Mouse (Mus musculus) forebrain, embryonic 12.5 days (tissue): Measurements from ENCODE around the gene Ptpn1. TPM values are rescaled to one million over a fixed set of nuclear protein-coding genes. Genes with fewer than 3 reads are reported as not detected.

Source experiments
- ATAC-seq: fragments of 200-750 bp; cut with Nextera tagmentation; 2 replicates; pipeline ENCODE4 v1.8.0; 2017; ENCODE audit warnings: moderate TSS enrichment; ENCODE audit not compliant: low FRiP score
- H3K27ac ChIP-seq: fragments of 300-500 bp; sonication (generic); 2 replicates; pipeline ENCODE4 v1.5.1; 2016; ENCODE audit warnings: mild to moderate bottlenecking
- H3K27me3 ChIP-seq: fragments of 300-500 bp; sonication (generic); 2 replicates; pipeline ENCODE4 v1.6.1; 2016; ENCODE audit warnings: mild to moderate bottlenecking
- H3K36me3 ChIP-seq: fragments of 300-500 bp; sonication (generic); replicated peaks from 2 replicates; pipeline ENCODE4 v1.6.1; 2016; ENCODE audit warnings: mild to moderate bottlenecking
- H3K4me1 ChIP-seq: fragments of 300-500 bp; sonication (generic); 2 replicates; pipeline ENCODE4 v1.6.1; 2016
- H3K4me2 ChIP-seq: fragments of 300-500 bp; sonication (generic); 2 replicates; pipeline ENCODE4 v1.6.1; 2016; ENCODE audit warnings: mild to moderate bottlenecking, moderate library complexity
- H3K4me3 ChIP-seq: fragments of 300-500 bp; sonication (generic); replicated peaks from 2 replicates; pipeline ENCODE4 v1.5.1; 2016; ENCODE audit warnings: mild to moderate bottlenecking
- H3K9ac ChIP-seq: fragments of 300-500 bp; sonication (generic); 2 replicates; pipeline ENCODE4 v1.6.1; 2016; ENCODE audit warnings: mild to moderate bottlenecking
- H3K9me3 ChIP-seq: fragments of 300-500 bp; sonication (generic); 2 replicates; pipeline ENCODE4 v1.6.1; 2016
- WGBS: fragments of 180-500 bp; shearing (Covaris S2); methylation state at CpG from one replicate; pipeline ENCODE4 v1.1.7; 2016; 5-methylcytosine and 5-hydroxymethylcytosine counted together
- polyA plus RNA-seq: library from polyadenylated mRNA; unstranded; fragments of >200 nt; fragmentation: Nextera tagmentation; extraction: Ambion mirVana; gene quantifications from 2 replicates; pipeline ENCODE4 v1.2.1, GENCODE M21; 2016

Gene Ptpn1
- polyA plus RNA-seq, 1 experiment from 2014 or later = 94.1 TPM

DNA sequence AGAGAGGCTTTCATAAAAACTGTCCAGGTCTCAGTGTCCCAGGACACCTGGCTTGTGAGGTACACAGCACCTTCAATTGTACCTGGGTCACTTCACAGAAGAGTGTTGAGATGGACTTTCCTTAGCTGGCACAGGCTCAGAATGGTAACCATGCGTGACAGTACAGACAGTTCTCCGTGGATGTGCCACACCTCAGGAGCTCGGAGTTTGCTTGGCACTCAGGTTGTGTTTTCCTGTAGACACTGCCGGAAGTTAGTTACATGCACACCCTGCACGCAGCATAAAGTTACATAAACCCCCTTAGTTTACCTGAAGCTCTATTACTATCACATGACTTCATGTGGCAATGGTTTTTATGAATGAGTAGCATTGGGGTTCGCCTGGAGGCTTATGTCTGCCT lies 18.8 kb downstream of the Ptpn1 start:
- Histone ChIP-seq H3K9ac (no peak overlapping the region), H3K36me3 (no peaks in the 10 kb centered on the region), H3K4me3 (no peak overlapping the region), H3K4me1 (peaks cover 13% of the 10 kb centered on the region; the same call in 1 of the 2 replicates), H3K4me2 (no peak overlapping the region), H3K27me3 (no peaks in the 10 kb centered on the region), H3K27ac (no peak overlapping the region), H3K9me3 (no peaks in the 10 kb centered on the region)
- no peak for ATAC-seq
- WGBS = 89% methylated on average over 6 of the region's 6 CpGs

DNA sequence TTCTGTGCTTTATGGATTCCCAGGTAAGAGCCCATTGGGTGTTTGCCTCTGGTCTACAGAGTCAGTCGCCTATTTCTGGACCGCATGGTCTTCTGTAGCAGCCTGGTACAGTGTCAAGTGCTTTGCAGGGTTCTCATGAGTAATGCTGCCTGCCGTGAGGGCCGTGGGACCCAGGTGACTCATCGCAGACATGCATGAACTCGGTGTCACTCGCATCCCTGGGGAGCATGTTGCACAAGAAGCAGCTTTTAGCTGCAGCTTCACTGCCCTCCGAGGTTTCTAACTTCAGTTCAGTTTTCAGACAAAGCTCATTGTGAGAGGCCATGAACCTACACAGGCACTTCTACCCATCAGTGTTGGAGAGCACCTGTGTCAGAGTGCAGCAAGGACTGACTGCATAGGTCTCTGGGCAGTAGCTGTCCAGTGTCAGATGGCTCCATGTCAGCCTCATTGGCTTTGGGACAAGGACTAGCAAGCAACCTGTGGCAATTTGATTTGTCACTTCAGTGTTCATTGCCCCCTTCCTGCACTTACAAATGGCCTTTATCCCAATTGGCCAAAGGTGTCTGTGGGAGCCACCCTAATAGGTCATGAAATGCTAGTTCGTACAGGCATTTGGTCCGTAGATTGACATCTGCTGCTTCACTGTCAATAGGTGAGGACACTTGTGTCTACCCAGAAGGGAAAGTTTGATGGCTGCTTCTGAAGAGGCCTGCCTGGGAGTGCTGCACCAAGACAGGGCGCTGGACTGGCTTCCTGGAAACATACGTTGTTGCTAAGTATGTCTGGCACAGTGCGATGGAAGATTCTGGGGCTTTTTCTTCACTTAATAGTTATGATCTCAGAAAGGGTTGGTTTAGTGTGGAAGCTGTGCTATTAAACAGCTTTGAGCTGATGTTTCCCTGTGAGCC lies 19.7 kb downstream of the Ptpn1 start:
- ATAC-seq = no peak
- Histone ChIP-seq H3K9me3 (no peaks in the 10 kb centered on the region), H3K4me1 (peaks cover 12% of the 10 kb centered on the region; the same call in 1 of the 2 replicates), H3K27ac (no peak overlapping the region), H3K4me2 (no peak overlapping the region), H3K27me3 (no peaks in the 10 kb centered on the region), H3K36me3 (no peaks in the 10 kb centered on the region), H3K9ac (no peak overlapping the region), H3K4me3 (no peak overlapping the region)
- WGBS = 93% methylated on average over 13 of the region's 13 CpGs

GRCm38 (mm10) chr2:167953819-167954218 lies 22.0 kb downstream of the Ptpn1 start:
- H3K4me3 ChIP-seq = no peak overlapping the region
- no peak overlapping the region for H3K9ac ChIP-seq
- no peaks in the 10 kb centered on the region for H3K9me3 ChIP-seq
- H3K27me3 ChIP-seq = no peaks in the 10 kb centered on the region
- H3K27ac ChIP-seq = no peak overlapping the region
- 90% methylated on average over 10 of the region's 10 CpGs for WGBS
- no peaks in the 10 kb centered on the region for H3K36me3 ChIP-seq
- H3K4me2 ChIP-seq = no peak overlapping the region
- H3K4me1 ChIP-seq = peaks cover under 1% of the 10 kb centered on the region; the same call in 1 of the 2 replicates
- no peak for ATAC-seq

DNA sequence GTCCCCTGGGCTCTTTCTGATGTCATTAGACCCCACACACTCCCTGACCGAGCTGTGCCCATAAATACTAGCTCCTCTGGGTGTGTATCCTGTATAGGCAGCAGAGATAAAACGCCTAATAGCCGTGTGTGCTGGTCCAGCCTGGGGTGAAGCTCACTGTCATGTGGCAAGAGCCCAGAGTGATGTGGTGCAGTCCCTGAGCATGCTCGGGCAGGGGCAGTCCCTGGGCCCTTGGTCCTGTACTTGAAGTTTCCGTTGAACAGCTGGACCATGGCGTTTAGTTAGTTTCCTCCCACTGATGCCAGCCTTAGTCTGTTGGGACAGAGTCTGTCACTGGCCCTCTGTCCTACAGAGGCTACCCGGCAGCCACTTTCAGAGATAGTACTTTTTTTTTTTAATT lies 23.1 kb downstream of the Ptpn1 start:
- Histone ChIP-seq H3K4me1 (peaks cover 6% of the 10 kb centered on the region; the same call in 1 of the 2 replicates), H3K4me3 (no peak overlapping the region), H3K27ac (no peak overlapping the region), H3K9me3 (no peaks in the 10 kb centered on the region), H3K27me3 (no peaks in the 10 kb centered on the region), H3K36me3 (no peaks in the 10 kb centered on the region), H3K9ac (no peak overlapping the region), H3K4me2 (no peak overlapping the region)
- ATAC-seq = no peak
- 85% methylated on average over 7 of the region's 7 CpGs for WGBS

DNA sequence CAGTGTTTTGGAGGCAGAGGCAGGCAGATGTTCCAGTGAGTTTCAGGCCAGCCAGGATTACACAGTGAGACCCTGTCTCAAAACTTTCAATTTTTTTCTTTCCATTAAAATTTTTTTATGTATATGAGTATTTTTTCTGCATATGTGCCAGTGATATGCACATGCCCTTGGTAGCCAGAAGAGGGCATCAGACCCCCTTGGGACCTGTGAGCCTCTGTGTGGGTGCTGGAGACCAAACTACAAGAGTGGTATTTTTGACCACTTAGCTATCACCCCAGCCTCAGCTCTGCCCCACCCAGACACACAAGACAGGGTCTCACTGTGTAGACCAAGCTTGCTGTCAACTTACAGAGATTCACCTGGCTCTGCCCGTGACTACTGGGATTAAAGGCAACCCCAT lies 25.7 kb downstream of the Ptpn1 start:
- no peak overlapping the region for H3K9ac ChIP-seq
- ATAC-seq = no peak
- no peak overlapping the region for H3K4me2 ChIP-seq
- WGBS = 100% methylated on average over 1 of the region's 1 CpGs
- no peak overlapping the region for H3K27ac ChIP-seq
- H3K4me1 ChIP-seq = peaks cover 6% of the 10 kb centered on the region; the same call in 1 of the 2 replicates
- H3K27me3 ChIP-seq = no peaks in the 10 kb centered on the region
- no peaks in the 10 kb centered on the region for H3K36me3 ChIP-seq
- H3K9me3 ChIP-seq = no peaks in the 10 kb centered on the region
- H3K4me3 ChIP-seq = no peak overlapping the region

GRCm38 (mm10) chr2:167958082-167958788 lies 26.4 kb downstream of the Ptpn1 start:
- Histone ChIP-seq H3K27ac (no peak overlapping the region), H3K4me3 (no peak overlapping the region), H3K36me3 (peaks cover under 1% of the 10 kb centered on the region; the same call in 1 of the 2 replicates), H3K4me2 (no peak overlapping the region), H3K9ac (no peak overlapping the region), H3K27me3 (no peaks in the 10 kb centered on the region), H3K4me1 (peaks cover 6% of the 10 kb centered on the region; the same call in 1 of the 2 replicates), H3K9me3 (no peaks in the 10 kb centered on the region)
- ATAC-seq = no peak
- WGBS = 72% methylated on average over 5 of the region's 5 CpGs

DNA sequence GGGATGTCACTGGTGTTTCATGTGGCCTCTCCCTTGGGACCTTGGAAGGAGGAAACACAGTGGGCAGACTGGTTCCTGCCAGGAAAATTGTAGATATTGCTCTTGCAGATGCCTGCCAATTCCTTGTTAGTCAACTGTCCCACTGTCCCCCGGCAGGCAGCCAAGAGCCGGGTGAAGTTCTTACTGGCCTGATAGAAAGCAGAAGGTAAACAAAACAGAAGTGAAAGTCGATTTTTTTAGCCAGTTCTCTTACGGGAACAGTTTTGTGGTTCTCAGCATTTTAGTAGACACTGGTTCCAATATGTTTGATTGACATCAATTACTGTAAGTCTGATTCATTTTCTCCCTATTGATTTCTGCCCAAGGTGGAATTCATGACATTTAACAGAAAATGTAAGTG lies 27.0 kb downstream of the Ptpn1 start:
- WGBS = 76% methylated on average over 4 of the region's 4 CpGs
- ATAC-seq = no peak
- peaks cover 6% of the 10 kb centered on the region; the same call in 1 of the 2 replicates for H3K4me1 ChIP-seq
- H3K9ac ChIP-seq = no peak overlapping the region
- no peak overlapping the region for H3K4me3 ChIP-seq
- no peak overlapping the region for H3K4me2 ChIP-seq
- peaks cover 6% of the 10 kb centered on the region for H3K36me3 ChIP-seq
- H3K9me3 ChIP-seq = no peaks in the 10 kb centered on the region
- H3K27ac ChIP-seq = no peak overlapping the region
- no peaks in the 10 kb centered on the region for H3K27me3 ChIP-seq

DNA sequence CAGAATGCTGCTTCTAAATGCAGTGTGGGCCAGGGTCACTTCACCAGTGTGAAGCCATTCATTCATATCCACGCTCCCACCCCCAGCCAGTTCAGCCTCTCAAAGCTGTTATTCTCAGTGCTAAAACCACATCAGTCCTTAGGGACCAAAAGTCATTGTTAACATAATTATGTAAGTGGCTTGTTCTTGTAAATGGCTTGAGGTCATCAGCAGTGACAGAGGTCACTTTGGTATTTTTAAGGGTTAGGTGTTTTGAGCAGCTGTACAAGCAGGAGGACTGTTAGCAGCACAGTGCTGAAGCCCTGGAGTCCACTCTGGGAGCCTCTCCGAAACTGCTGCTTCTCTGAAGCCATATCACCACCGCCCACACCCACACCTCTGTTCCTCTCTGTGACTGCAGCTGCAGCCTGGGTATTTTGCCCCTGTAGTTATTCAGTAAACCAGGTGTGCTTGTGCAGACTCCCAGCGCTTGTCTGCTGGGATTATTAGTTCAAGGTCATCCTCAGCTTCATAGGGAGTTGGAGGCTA lies 27.6 kb downstream of the Ptpn1 start:
- H3K36me3 ChIP-seq = peaks cover 12% of the 10 kb centered on the region
- no peaks in the 10 kb centered on the region for H3K27me3 ChIP-seq
- ATAC-seq = no peak
- H3K27ac ChIP-seq = no peak overlapping the region
- H3K4me1 ChIP-seq = peaks cover 6% of the 10 kb centered on the region; the same call in 1 of the 2 replicates
- H3K9me3 ChIP-seq = no peaks in the 10 kb centered on the region
- WGBS = 84% methylated on average over 4 of the region's 4 CpGs
- no peak overlapping the region for H3K9ac ChIP-seq
- H3K4me3 ChIP-seq = no peak overlapping the region
- H3K4me2 ChIP-seq = no peak overlapping the region

GRCm38 (mm10) chr2:167959996-167960395 lies 28.1 kb downstream of the Ptpn1 start:
- 80% methylated on average over 7 of the region's 7 CpGs for WGBS

DNA sequence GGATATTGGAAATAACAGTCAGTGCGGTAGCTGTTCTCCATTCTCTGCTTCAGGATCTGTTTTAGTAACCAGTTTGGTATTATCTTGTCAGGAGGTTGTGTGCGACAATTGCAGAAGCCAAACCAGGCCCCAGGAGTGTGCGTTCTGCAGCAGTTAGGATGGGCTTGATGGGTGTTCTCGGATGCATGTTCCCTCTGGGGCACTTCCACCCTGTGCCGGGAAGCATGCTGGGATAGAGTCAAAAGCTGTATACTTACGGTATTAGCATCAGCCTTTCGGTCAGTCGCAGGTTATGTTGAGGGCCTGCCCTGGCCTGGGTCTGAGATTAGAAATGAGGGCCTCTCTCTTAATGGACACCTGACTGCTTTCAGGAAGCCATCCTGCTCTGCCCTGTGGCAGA lies 28.7 kb downstream of the Ptpn1 start:
- no peaks in the 10 kb centered on the region for H3K9me3 ChIP-seq
- ATAC-seq = no peak
- H3K27me3 ChIP-seq = no peaks in the 10 kb centered on the region
- no peak overlapping the region for H3K9ac ChIP-seq
- H3K27ac ChIP-seq = no peak overlapping the region
- H3K4me1 ChIP-seq = peaks cover 6% of the 10 kb centered on the region; the same call in 1 of the 2 replicates
- H3K4me2 ChIP-seq = no peak overlapping the region
- 88% methylated on average over 8 of the region's 8 CpGs for WGBS
- H3K36me3 ChIP-seq = peaks cover 24% of the 10 kb centered on the region
- H3K4me3 ChIP-seq = no peak overlapping the region

More at GRCm38 (mm10) chr2:167959996-167960395, 28.1 kb downstream of the Ptpn1 start:
- no peak for ATAC-seq
- H3K9ac ChIP-seq = no peak overlapping the region
- H3K36me3 ChIP-seq = peaks cover 18% of the 10 kb centered on the region
- H3K27me3 ChIP-seq = no peaks in the 10 kb centered on the region
- no peak overlapping the region for H3K4me3 ChIP-seq
- no peak overlapping the region for H3K4me2 ChIP-seq
- no peak overlapping the region for H3K27ac ChIP-seq
- no peaks in the 10 kb centered on the region for H3K9me3 ChIP-seq
- H3K4me1 ChIP-seq = peaks cover 6% of the 10 kb centered on the region; the same call in 1 of the 2 replicates

GRCm38 (mm10) chr2:167962347-167962746 lies 30.5 kb downstream of the Ptpn1 start:
- Histone ChIP-seq H3K4me2 (no peak overlapping the region), H3K9me3 (no peaks in the 10 kb centered on the region), H3K36me3 (peaks cover 41% of the 10 kb centered on the region), H3K9ac (no peak overlapping the region), H3K4me3 (no peak overlapping the region), H3K4me1 (peaks cover 6% of the 10 kb centered on the region; the same call in 1 of the 2 replicates), H3K27me3 (no peaks in the 10 kb centered on the region), H3K27ac (no peak overlapping the region)
- WGBS = 91% methylated on average over 6 of the region's 6 CpGs
- ATAC-seq = no peak

DNA sequence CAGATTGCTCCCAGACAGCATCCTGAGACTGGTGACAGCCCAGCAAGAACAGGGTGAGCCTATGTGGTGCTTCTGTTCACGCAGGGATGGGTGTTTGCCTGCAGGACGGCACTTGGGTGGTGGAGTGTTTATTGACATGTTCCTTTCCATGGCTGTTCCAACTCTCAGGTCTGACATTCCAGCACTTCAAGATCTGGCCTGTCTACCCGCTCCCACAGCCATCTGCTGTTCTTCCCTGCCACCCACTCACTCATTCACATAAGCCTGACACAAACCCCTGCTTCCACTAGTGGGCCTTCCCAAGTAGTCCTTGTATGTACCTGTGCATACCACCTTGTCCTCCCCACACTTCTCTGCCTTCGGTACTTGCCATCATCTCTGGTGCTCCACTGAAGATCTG lies 31.3 kb downstream of the Ptpn1 start:
- Histone ChIP-seq H3K36me3 (peaks cover 50% of the 10 kb centered on the region), H3K4me1 (peaks cover 6% of the 10 kb centered on the region; the same call in 1 of the 2 replicates)
- WGBS = 91% methylated on average over 4 of the region's 4 CpGs

More for the DNA sequence above, 31.3 kb downstream of the Ptpn1 start:
- Histone ChIP-seq H3K27ac (no peak overlapping the region), H3K4me2 (no peak overlapping the region), H3K9ac (no peak overlapping the region), H3K4me3 (no peak overlapping the region), H3K9me3 (no peaks in the 10 kb centered on the region), H3K27me3 (no peaks in the 10 kb centered on the region)
- ATAC-seq = no peak
